Mouse (Mus musculus) midbrain, embryonic 14.5 days (tissue): ENCODE measurements around the gene Lypd6b. TPM values are rescaled to one million over a fixed set of nuclear protein-coding genes. Genes with fewer than 3 reads are reported as not detected.
A peak's percentile ranks its signal among the peaks of the same experiment; 100 is the strongest.

Source experiments
- ATAC-seq: fragments of 200-750 bp; cut with Nextera tagmentation; 2 replicates; pipeline ENCODE4 v1.8.0; 2017; ENCODE audit warnings: moderate number of reproducible peaks, moderate library complexity; ENCODE audit not compliant: low FRiP score, low TSS enrichment
- DNase-seq: peaks from one replicate; pipeline ENCODE4 v3.0.0-alpha.2; 2015
- H3K27ac ChIP-seq: fragments of 300-500 bp; sonication (generic); replicated peaks from 2 replicates; pipeline ENCODE4 v1.5.1; 2014; ENCODE audit warnings: mild to moderate bottlenecking, low read depth, low read length, moderate library complexity
- H3K27me3 ChIP-seq: fragments of 300-500 bp; sonication (generic); 2 replicates; pipeline ENCODE4 v1.6.1; 2014; ENCODE audit warnings: low read length, control low read depth, mixed read lengths; ENCODE audit not compliant: control insufficient read depth, insufficient read depth
- H3K36me3 ChIP-seq: fragments of 300-500 bp; sonication (generic); 2 replicates; pipeline ENCODE4 v1.6.1; 2014; ENCODE audit warnings: low read length, control low read depth; ENCODE audit not compliant: control insufficient read depth, insufficient read depth
- H3K4me1 ChIP-seq: fragments of 300-500 bp; sonication (generic); 2 replicates; pipeline ENCODE4 v1.6.1; 2014; ENCODE audit warnings: mild to moderate bottlenecking, antibody characterized with exemption, low read length, control low read depth; ENCODE audit not compliant: control insufficient read depth, insufficient read depth
- H3K4me2 ChIP-seq: fragments of 300-500 bp; sonication (generic); 2 replicates; pipeline ENCODE4 v1.6.1; 2014; ENCODE audit warnings: mild to moderate bottlenecking, low read length, moderate library complexity
- H3K4me3 ChIP-seq: fragments of 300-500 bp; sonication (generic); replicated peaks from 2 replicates; pipeline ENCODE4 v1.5.1; 2014; ENCODE audit warnings: low read depth, low read length
- H3K9ac ChIP-seq: fragments of 300-500 bp; sonication (generic); replicated peaks from 2 replicates; pipeline ENCODE4 v1.6.1; 2014; ENCODE audit warnings: mild to moderate bottlenecking, low read length, moderate library complexity
- H3K9me3 ChIP-seq: fragments of 300-500 bp; sonication (generic); 2 replicates; pipeline ENCODE4 v1.6.1; 2016; ENCODE audit warnings: low read length, control low read depth, mixed read lengths; ENCODE audit not compliant: control insufficient read depth
- WGBS: fragments of 180-500 bp; shearing (Covaris S2); extraction: QIAGEN DNeasy Blood & Tissue Kit; methylation state at CpG from one replicate; pipeline ENCODE4 v1.1.7; 2014; 5-methylcytosine and 5-hydroxymethylcytosine counted together
- polyA plus RNA-seq: library from polyadenylated mRNA; unstranded; fragments of >200 nt; fragmentation: Nextera tagmentation; extraction: Ambion mirVana; gene quantifications from 2 replicates; pipeline ENCODE4 v1.2.1, GENCODE M21; 2014

Gene Lypd6b
- polyA plus RNA-seq, 1 experiment from 2014 or later = 8.7 TPM

- Histone ChIP-seq H3K4me3 (no peak overlapping the region), H3K9ac (no peak overlapping the region), H3K36me3 (peaks cover 87% of the 10 kb centered on the region), H3K27ac (no peak overlapping the region), H3K27me3 (no peaks in the 10 kb centered on the region), H3K4me2 (no peak overlapping the region), H3K4me1 (peaks cover 2% of the 10 kb centered on the region; the same call in 1 of the 2 replicates), H3K9me3 (no peaks in the 10 kb centered on the region)
- no peak for DNase-seq
- no peak for ATAC-seq
- WGBS = 83% methylated on average over 7 of the region's 7 CpGs
These were observed 40.5 kb upstream of the Lypd6b start for GRCm38 (mm10) chr2:49746947-49747346.

GRCm38 (mm10) chr2:49747670-49748069, 39.8 kb upstream of the Lypd6b start:
- no peak overlapping the region for H3K4me3 ChIP-seq
- ATAC-seq (no peak), DNase-seq (no peak)
- H3K9ac ChIP-seq = no peak overlapping the region
- WGBS = 90% methylated on average over 2 of the region's 2 CpGs
- H3K27ac ChIP-seq = peak overlapping the region; percentile 38; the same call in 1 of the 2 replicates
- H3K4me2 ChIP-seq = no peak overlapping the region
- H3K36me3 ChIP-seq = peaks cover 88% of the 10 kb centered on the region
- H3K9me3 ChIP-seq = no peaks in the 10 kb centered on the region
- H3K27me3 ChIP-seq = no peaks in the 10 kb centered on the region
- peaks cover 2% of the 10 kb centered on the region; the same call in 1 of the 2 replicates for H3K4me1 ChIP-seq

- H3K36me3 ChIP-seq = peaks cover 95% of the 10 kb centered on the region
- ATAC-seq = no peak
- DNase-seq = peak; percentile 65
- no peak overlapping the region for H3K27ac ChIP-seq
- H3K9me3 ChIP-seq = no peaks in the 10 kb centered on the region
- H3K4me1 ChIP-seq = peaks cover 2% of the 10 kb centered on the region; the same call in 1 of the 2 replicates
- H3K9ac ChIP-seq = no peak overlapping the region
- H3K4me3 ChIP-seq = no peak overlapping the region
- 87% methylated on average over 14 of the region's 14 CpGs for WGBS
- H3K4me2 ChIP-seq = no peak overlapping the region
- H3K27me3 ChIP-seq = no peaks in the 10 kb centered on the region
These were observed 38.7 kb upstream of the Lypd6b start for GRCm38 (mm10) chr2:49748628-49749342.

- 0 out of 2 replicates have a peak, but pooled peaks cover 1% of the 10 kb centered on the region for H3K4me1 ChIP-seq
- 89% methylated on average over 11 of the region's 11 CpGs for WGBS
- H3K27ac ChIP-seq = no peak overlapping the region
- peaks cover 95% of the 10 kb centered on the region for H3K36me3 ChIP-seq
- DNase-seq = no peak
- ATAC-seq = no peak
- no peaks in the 10 kb centered on the region for H3K27me3 ChIP-seq
- no peak overlapping the region for H3K4me2 ChIP-seq
- no peak overlapping the region for H3K4me3 ChIP-seq
- no peaks in the 10 kb centered on the region for H3K9me3 ChIP-seq
- H3K9ac ChIP-seq = no peak overlapping the region
These were observed 37.5 kb upstream of the Lypd6b start for GRCm38 (mm10) chr2:49749730-49750576.

- DNase-seq = peak; percentile 40
- no peaks in the 10 kb centered on the region for H3K27me3 ChIP-seq
- peaks cover 88% of the 10 kb centered on the region for H3K36me3 ChIP-seq
- H3K27ac ChIP-seq = peak overlapping the region; percentile 20; the same call in 1 of the 2 replicates
- H3K9me3 ChIP-seq = no peaks in the 10 kb centered on the region
- no peak overlapping the region for H3K4me3 ChIP-seq
- ATAC-seq = no peak
- no peak overlapping the region for H3K9ac ChIP-seq
- 74% methylated on average over 10 of the region's 10 CpGs for WGBS
- H3K4me2 ChIP-seq = no peak overlapping the region
- H3K4me1 ChIP-seq = no peaks in the 10 kb centered on the region
These were observed 35.8 kb upstream of the Lypd6b start for GRCm38 (mm10) chr2:49751544-49752210.

- Histone ChIP-seq H3K9me3 (no peaks in the 10 kb centered on the region), H3K9ac (no peak overlapping the region), H3K36me3 (peaks cover 88% of the 10 kb centered on the region), H3K27me3 (no peaks in the 10 kb centered on the region), H3K4me3 (no peak overlapping the region), H3K4me2 (no peak overlapping the region), H3K27ac (no peak overlapping the region), H3K4me1 (no peaks in the 10 kb centered on the region)
- no peak for DNase-seq
- ATAC-seq = no peak
- WGBS = 92% methylated on average over 8 of the region's 8 CpGs
These were observed 35.3 kb upstream of the Lypd6b start for GRCm38 (mm10) chr2:49752211-49752607.

GRCm38 (mm10) chr2:49753062-49753461, 34.4 kb upstream of the Lypd6b start:
- ATAC-seq = no peak
- H3K27me3 ChIP-seq = no peaks in the 10 kb centered on the region
- no peak for DNase-seq
- H3K9ac ChIP-seq = no peak overlapping the region
- 94% methylated on average over 3 of the region's 3 CpGs for WGBS
- peak overlapping the region; percentile 61; the same call in 1 of the 2 replicates for H3K27ac ChIP-seq
- H3K4me3 ChIP-seq = no peak overlapping the region
- no peaks in the 10 kb centered on the region for H3K4me1 ChIP-seq
- H3K36me3 ChIP-seq = peaks cover 87% of the 10 kb centered on the region
- no peak overlapping the region for H3K4me2 ChIP-seq
- no peaks in the 10 kb centered on the region for H3K9me3 ChIP-seq

GRCm38 (mm10) chr2:49755054-49755453, 32.4 kb upstream of the Lypd6b start:
- Histone ChIP-seq H3K9ac (no peak overlapping the region), H3K27me3 (no peaks in the 10 kb centered on the region), H3K4me2 (no peak overlapping the region), H3K4me3 (no peak overlapping the region), H3K27ac (no peak overlapping the region), H3K4me1 (no peaks in the 10 kb centered on the region), H3K36me3 (peaks cover 86% of the 10 kb centered on the region), H3K9me3 (no peaks in the 10 kb centered on the region)
- peak; percentile 72 for DNase-seq
- ATAC-seq = no peak
- 58% methylated on average over 2 of the region's 2 CpGs for WGBS
